Mouse (Mus musculus) heart, postnatal 14 days (tissue): ENCODE measurements at regions not wholly inside any gene's neighbourhood (a gene's known extent, or its start where the extent isn't known, plus 50 kb on each side); places are given as distances from the start of the nearest gene placed in this dataset.
A peak's percentile ranks its signal among the peaks of the same experiment; 100 is the strongest.

Source experiments
- DNase-seq, 2 experiments: peaks; one replicate each; pipeline ENCODE4 v3.0.0; 2021 to 2022
- intact Hi-C: fragments of 180-260 bp; cut with DNase I; formaldehyde crosslinking; loops from one replicate; pipeline ENCODE4 v1.15.1; 2025

- intact Hi-C loops, result loop anchor here (5.0 kb wide), 3 partner anchors 71 to 1041 kb away; partner anchors contain the start of gene Tmem161b
- DNase-seq, result no peak
These were observed 431.2 kb upstream of the Ccnh start for GRCm38 (mm10) chr13:84757896-84758567.

DNA sequence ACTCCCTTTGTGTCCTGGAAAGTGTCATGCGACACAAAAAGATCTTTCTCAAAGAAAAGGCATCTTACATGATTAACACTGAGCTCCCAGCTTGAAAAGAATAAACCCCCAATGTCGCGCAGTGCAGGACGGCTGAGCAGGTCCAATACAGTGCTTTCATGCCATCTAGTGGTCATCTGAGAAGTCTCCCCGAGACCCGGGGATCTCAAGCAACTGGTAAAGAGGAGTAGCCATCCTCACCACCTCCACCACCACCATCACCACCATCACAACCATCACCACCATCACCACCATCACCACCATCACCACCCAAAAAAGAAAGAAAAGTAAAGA lies 430.7 kb upstream of the Ccnh start:
- intact Hi-C loops, result loop anchor here (5.0 kb wide), 3 partner anchors 71 to 1041 kb away; partner anchors contain the start of gene Tmem161b
- DNase-seq, result peak; percentile 40 to 66

DNA sequence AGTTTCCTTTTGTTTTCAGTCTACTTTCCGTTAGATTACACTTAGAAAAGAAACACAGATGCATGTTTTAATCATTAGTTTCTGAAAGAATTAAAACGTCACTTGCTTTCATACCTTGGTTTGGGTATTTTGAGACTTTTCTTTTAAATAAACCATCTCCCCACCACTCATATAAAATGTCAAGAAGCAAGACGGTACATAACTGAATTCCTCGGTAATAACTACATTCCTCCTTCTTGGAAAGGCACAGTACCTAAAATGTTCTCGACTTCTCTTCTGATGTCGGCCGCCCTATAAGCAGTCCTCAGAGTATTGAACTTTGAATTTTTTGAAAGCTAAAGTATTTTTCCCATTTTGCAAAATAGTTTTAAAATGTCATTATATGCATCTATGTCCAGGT lies 430.1 kb upstream of the Ccnh start:
- DNase-seq, result no peak
- intact Hi-C loops, result loop anchor here (5.0 kb wide), 3 partner anchors 72 to 1042 kb away; partner anchors contain the start of gene Tmem161b

DNA sequence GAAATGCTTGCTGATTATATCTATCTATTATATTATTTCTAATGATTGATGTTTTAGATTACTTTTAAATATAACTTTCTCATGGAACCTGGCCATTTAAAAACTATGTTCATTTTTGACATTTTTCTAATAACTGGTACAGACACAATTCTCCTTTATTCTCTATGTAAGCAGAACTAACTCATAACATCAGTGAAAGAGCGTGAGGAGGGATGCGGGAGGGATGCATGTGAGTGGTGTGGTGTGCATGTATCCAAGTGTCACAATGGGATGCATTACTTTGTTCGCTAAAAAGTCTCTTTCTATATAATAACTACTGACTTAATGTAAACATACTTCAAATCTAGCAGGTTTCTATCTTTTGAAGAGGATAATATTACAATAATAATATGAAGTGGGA lies 428.7 kb upstream of the Ccnh start:
- intact Hi-C loops, result no loop called here
- no peak for DNase-seq

- intact Hi-C loops, result no loop called here
- DNase-seq, result no peak
These were observed 428.2 kb upstream of the Ccnh start for GRCm38 (mm10) chr13:84760978-84761377.

GRCm38 (mm10) chr13:84761821-84762220 lies 427.4 kb upstream of the Ccnh start:
- no peak for DNase-seq
- intact Hi-C loops, result no loop called here

DNA sequence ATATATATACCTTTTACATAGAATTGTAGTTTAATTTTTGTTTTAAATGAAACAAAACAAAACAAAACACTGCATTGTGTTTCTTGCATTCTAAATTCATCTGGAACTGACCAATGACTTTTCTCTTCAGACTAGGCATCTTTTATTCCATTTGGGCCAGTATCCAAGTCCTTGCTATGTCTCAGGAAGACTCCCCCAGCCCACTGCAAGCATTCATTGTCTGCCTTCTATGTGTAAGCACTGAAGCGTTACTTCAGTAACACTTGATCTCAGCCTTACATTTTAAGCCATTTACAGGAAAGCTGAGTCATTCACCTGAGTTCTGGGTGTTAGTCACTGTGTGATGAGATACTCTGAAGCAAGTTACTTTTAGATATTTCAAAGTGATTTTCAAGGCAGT lies 425.3 kb upstream of the Ccnh start:
- DNase-seq, result no peak
- intact Hi-C loops, result no loop called here

DNA sequence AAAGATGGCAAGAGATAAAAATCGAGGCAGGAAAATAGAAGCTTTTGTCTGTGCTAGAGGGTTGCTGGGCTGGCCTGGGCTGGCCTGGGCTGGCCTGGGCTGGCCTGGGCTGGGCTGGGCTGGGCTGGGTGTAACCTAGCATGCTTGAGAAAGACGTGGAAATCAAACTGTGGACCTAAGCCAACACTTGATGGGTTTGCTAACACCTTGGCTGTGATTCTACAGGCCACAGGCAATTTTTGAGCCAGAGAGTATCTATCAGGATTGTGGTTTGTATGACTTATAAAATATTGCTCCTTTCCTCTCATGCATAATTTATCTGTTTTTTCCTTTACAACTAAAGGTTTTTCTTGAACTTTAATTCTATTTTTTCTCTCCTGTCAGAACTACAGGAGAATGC lies 417.3 kb upstream of the Ccnh start:
- no peak for DNase-seq
- intact Hi-C loops, result no loop called here

DNA sequence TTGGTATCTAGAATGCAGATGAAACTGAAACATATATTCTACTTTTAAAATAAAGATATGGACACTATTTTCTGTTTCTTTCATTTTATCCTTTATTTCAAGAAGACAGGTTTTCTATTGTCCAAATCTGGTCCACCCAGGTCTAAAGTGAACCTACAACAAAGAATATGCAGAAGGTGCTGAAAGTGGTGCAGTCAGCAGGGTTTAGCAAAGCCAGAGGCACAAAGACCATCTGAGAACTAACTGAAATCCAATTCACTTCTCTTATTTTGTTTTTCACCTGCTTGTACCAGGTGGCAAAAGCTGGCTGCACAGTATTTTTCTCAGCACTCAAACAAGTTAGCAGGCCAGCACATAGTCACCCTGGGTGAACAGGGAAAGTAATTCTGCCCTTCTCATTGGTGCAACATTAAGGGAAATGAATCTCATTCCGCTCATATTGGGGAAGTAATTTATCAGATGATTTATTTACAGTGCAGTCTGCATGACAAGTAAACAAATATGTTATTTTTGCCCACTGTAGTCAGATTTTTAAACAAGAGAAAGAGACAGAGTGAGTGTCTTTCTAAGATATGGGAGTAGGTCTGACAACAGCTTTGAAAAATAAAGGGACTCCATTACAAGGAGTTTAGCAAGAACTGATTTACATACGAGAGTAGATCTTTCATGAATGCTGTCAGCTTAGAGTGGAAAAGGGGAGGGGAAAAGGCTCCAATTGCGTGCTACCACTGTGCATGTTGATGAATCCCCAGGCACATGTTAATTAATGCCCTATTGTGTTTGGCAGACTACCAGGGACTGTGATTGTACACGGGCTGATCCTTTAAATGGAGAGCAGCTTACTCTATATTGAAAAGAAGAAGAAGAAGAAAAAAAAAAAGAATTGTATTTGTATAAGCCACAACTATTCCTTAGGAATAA lies 405.9 kb upstream of the Ccnh start:
- DNase-seq, result no peak
- intact Hi-C loops, result no loop called here

DNA sequence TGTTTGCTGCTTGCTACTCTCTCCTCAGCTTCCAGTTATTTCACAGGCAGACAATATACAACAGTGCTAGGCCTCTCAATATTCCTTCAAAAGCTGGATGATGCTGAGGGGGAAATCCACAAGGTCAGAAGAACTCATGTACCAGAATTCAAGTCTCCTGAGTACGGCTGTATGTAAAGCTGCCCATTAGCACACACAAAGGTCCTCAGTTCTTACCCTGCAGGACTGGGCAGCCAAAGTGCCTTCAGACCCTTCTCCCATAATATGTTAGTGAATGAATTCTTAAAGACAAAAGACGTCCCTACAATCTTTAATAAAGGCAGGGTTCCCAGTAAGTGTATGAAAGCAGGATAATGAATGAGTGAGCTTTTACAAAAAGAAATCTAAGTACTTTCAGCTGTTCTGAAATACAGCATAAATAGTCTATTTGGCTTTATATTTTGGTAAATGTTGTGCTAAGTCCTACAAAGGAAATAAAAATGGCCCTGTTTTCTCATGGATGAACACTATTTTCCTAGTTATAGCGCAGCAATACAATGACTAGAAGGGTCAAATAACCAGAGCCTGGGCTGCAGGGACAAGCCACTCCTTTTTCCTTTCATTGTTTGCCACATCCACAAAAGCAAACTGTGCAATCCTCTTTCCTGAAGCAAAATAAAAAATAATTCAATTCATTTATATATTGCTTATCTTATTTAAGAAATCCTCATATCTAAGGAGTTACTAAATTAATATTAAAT lies 384.8 kb upstream of the Ccnh start:
- DNase-seq, result no peak
- intact Hi-C loops, result no loop called here

GRCm38 (mm10) chr13:84805190-84805589 lies 384.0 kb upstream of the Ccnh start:
- intact Hi-C loops, result no loop called here
- DNase-seq, result no peak

DNA sequence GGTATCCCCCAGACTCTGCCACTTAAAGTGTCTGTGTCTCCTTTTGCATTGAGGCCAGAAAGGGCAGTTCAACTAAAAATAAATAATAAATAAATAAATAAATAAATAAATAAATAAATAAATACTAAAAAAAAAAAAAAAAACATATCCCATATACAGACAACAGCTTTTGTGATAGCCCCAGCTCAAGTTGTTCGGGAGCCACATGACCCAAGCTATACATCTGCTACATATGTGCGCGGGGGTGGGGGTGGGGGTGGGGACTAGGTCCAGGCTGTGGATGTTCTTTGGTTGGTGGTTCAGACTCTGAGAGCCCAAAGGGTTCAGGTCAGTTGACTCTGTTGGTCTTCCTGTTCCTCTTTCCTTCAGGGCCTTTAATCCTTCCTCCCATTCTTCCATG lies 379.6 kb upstream of the Ccnh start:
- intact Hi-C loops, result no loop called here
- DNase-seq, result no peak
